Mouse (Mus musculus) heart, embryonic 16.5 days (tissue): Measurements from ENCODE around the gene Vgll4. TPM values are rescaled to one million over a fixed set of nuclear protein-coding genes. Genes with fewer than 3 reads are reported as not detected.

Experiments
- ATAC-seq: fragments of 200-750 bp; cut with Nextera tagmentation; replicated peaks from 2 replicates; pipeline ENCODE4 v1.8.0; 2017; ENCODE audit warnings: moderate number of reproducible peaks; ENCODE audit not compliant: insufficient read depth, low FRiP score; ENCODE audit errors: extremely low read depth
- H3K27ac ChIP-seq: fragments of 300-500 bp; sonication (generic); 2 replicates; pipeline ENCODE4 v1.5.1; 2014; ENCODE audit warnings: mild to moderate bottlenecking, low read length, control low read depth, moderate library complexity
- H3K27me3 ChIP-seq: fragments of 300-500 bp; sonication (generic); 2 replicates; pipeline ENCODE4 v1.6.1; 2014; ENCODE audit warnings: low read length, mixed read lengths; ENCODE audit not compliant: control insufficient read depth, insufficient read depth
- H3K36me3 ChIP-seq: fragments of 300-500 bp; sonication (generic); 2 replicates; pipeline ENCODE4 v1.6.1; 2014; ENCODE audit not compliant: control insufficient read depth, insufficient read depth
- H3K4me1 ChIP-seq: fragments of 300-500 bp; sonication (generic); 2 replicates; pipeline ENCODE4 v1.6.1; 2014; ENCODE audit warnings: low read length, mixed read lengths; ENCODE audit not compliant: control insufficient read depth, insufficient read depth
- H3K4me2 ChIP-seq: fragments of 300-500 bp; sonication (generic); 2 replicates; pipeline ENCODE4 v1.6.1; 2014; ENCODE audit warnings: low read depth, mild to moderate bottlenecking, control low read depth, low read length
- H3K4me3 ChIP-seq: fragments of 300-500 bp; sonication (generic); 2 replicates; pipeline ENCODE4 v1.5.1; 2014; ENCODE audit warnings: mild to moderate bottlenecking, control low read depth, low read length
- H3K9ac ChIP-seq: fragments of 300-500 bp; sonication (generic); 2 replicates; pipeline ENCODE4 v1.6.1; 2014; ENCODE audit warnings: low read length, control low read depth
- H3K9me3 ChIP-seq: fragments of 300-500 bp; sonication (generic); replicated peaks from 2 replicates; pipeline ENCODE4 v1.6.1; 2016; ENCODE audit warnings: low read length; ENCODE audit not compliant: control insufficient read depth
- WGBS: fragments of 180-500 bp; shearing (Covaris S2); extraction: QIAGEN DNeasy Blood & Tissue Kit; methylation state at CpG from one replicate; pipeline ENCODE4 v1.1.7; 2014; 5-methylcytosine and 5-hydroxymethylcytosine counted together
- polyA plus RNA-seq: library from polyadenylated mRNA; unstranded; fragments of >200 nt; fragmentation: Nextera tagmentation; extraction: Ambion mirVana; gene quantifications from 2 replicates; pipeline ENCODE4 v1.2.1, GENCODE M21; 2015

The Vgll4 gene
- polyA plus RNA-seq, 1 experiment from 2014 or later: 65.3 TPM

GRCm38 (mm10) chr6:114920523-114921445 lies 49.0 kb downstream of the Vgll4 start:
- Histone ChIP-seq H3K27ac (peak overlapping the region; percentile 88), H3K4me3 (peak overlapping the region; percentile 90), H3K36me3 (no peaks in the 10 kb centered on the region), H3K9ac (peak overlapping the region; percentile 97), H3K4me2 (peak overlapping the region; percentile 63), H3K4me1 (peaks cover 37% of the 10 kb centered on the region), H3K27me3 (no peaks in the 10 kb centered on the region), H3K9me3 (no peaks in the 10 kb centered on the region)
- under 1% methylated on average over 17 of the region's 17 CpGs for WGBS
- ATAC-seq: peak; percentile 50

GRCm38 (mm10) chr6:114919670-114920313 lies 50.0 kb downstream of the Vgll4 start:
- peak overlapping the region; percentile 63 for H3K4me2 ChIP-seq
- H3K4me3 ChIP-seq: peak overlapping the region; percentile 90
- no peak for ATAC-seq
- no peaks in the 10 kb centered on the region for H3K36me3 ChIP-seq
- 8% methylated on average over 9 of the region's 9 CpGs for WGBS
- H3K9me3 ChIP-seq: no peaks in the 10 kb centered on the region
- no peaks in the 10 kb centered on the region for H3K27me3 ChIP-seq
- H3K9ac ChIP-seq: peak overlapping the region; percentile 97
- H3K4me1 ChIP-seq: peaks cover 47% of the 10 kb centered on the region
- peak overlapping the region; percentile 88 for H3K27ac ChIP-seq

GRCm38 (mm10) chr6:114918994-114919393 lies 50.8 kb downstream of the Vgll4 start:
- no peaks in the 10 kb centered on the region for H3K9me3 ChIP-seq
- peaks cover 55% of the 10 kb centered on the region for H3K4me1 ChIP-seq
- 64% methylated on average over 9 of the region's 9 CpGs for WGBS
- H3K4me3 ChIP-seq: peak overlapping the region; percentile 90
- H3K27me3 ChIP-seq: no peaks in the 10 kb centered on the region
- peak overlapping the region; percentile 63 for H3K4me2 ChIP-seq
- peak overlapping the region; percentile 88 for H3K27ac ChIP-seq
- no peaks in the 10 kb centered on the region for H3K36me3 ChIP-seq
- no peak for ATAC-seq
- H3K9ac ChIP-seq: peak overlapping the region; percentile 97

GRCm38 (mm10) chr6:114917770-114918635 lies 51.8 kb downstream of the Vgll4 start:
- Histone ChIP-seq H3K36me3 (no peaks in the 10 kb centered on the region), H3K4me3 (peak overlapping the region; percentile 90), H3K9ac (peak overlapping the region; percentile 97), H3K27ac (peak overlapping the region; percentile 88), H3K4me1 (peaks cover 65% of the 10 kb centered on the region), H3K27me3 (no peaks in the 10 kb centered on the region), H3K9me3 (no peaks in the 10 kb centered on the region), H3K4me2 (peak overlapping the region; percentile 63)
- ATAC-seq: no peak
- WGBS: 53% methylated on average over 14 of the region's 14 CpGs

GRCm38 (mm10) chr6:114917129-114917528 lies 52.7 kb downstream of the Vgll4 start:
- H3K27ac ChIP-seq: peak overlapping the region; percentile 88
- peak overlapping the region; percentile 63 for H3K4me2 ChIP-seq
- H3K27me3 ChIP-seq: no peaks in the 10 kb centered on the region
- no peaks in the 10 kb centered on the region for H3K36me3 ChIP-seq
- 43% methylated on average over 11 of the region's 11 CpGs for WGBS
- no peak for ATAC-seq
- H3K4me1 ChIP-seq: peaks cover 70% of the 10 kb centered on the region
- peak overlapping the region; percentile 41 for H3K9ac ChIP-seq
- H3K4me3 ChIP-seq: peak overlapping the region; percentile 90
- H3K9me3 ChIP-seq: no peaks in the 10 kb centered on the region

GRCm38 (mm10) chr6:114916715-114916992 lies 53.1 kb downstream of the Vgll4 start:
- peak overlapping the region; percentile 90 for H3K4me3 ChIP-seq
- peak overlapping the region; percentile 46; the same call in 1 of the 2 replicates for H3K9ac ChIP-seq
- H3K4me1 ChIP-seq: peaks cover 70% of the 10 kb centered on the region
- H3K36me3 ChIP-seq: no peaks in the 10 kb centered on the region
- H3K4me2 ChIP-seq: peak overlapping the region; percentile 63
- H3K27ac ChIP-seq: peak overlapping the region; percentile 88
- no peak for ATAC-seq
- H3K27me3 ChIP-seq: no peaks in the 10 kb centered on the region
- WGBS: 25% methylated on average over 5 of the region's 5 CpGs
- no peaks in the 10 kb centered on the region for H3K9me3 ChIP-seq

GRCm38 (mm10) chr6:114915915-114916714 lies 53.7 kb downstream of the Vgll4 start:
- Histone ChIP-seq H3K4me3 (peak overlapping the region; percentile 90), H3K9me3 (no peaks in the 10 kb centered on the region), H3K4me1 (peaks cover 74% of the 10 kb centered on the region), H3K27ac (peak overlapping the region; percentile 51), H3K27me3 (no peaks in the 10 kb centered on the region), H3K4me2 (peak overlapping the region; percentile 63), H3K9ac (peak overlapping the region; percentile 46; the same call in 1 of the 2 replicates), H3K36me3 (no peaks in the 10 kb centered on the region)
- ATAC-seq: no peak
- WGBS: 39% methylated on average over 19 of the region's 19 CpGs

- no peak; the same call in 1 of the 2 replicates for ATAC-seq
- peaks cover 75% of the 10 kb centered on the region for H3K4me1 ChIP-seq
- peak overlapping the region; percentile 46 for H3K27ac ChIP-seq
- peak overlapping the region; percentile 18; the same call in 1 of the 2 replicates for H3K4me2 ChIP-seq
- 47% methylated on average over 10 of the region's 10 CpGs for WGBS
- no peak overlapping the region for H3K9ac ChIP-seq
- H3K4me3 ChIP-seq: no peak overlapping the region; the same call in 1 of the 2 replicates
- H3K27me3 ChIP-seq: no peaks in the 10 kb centered on the region
- H3K9me3 ChIP-seq: no peaks in the 10 kb centered on the region
- H3K36me3 ChIP-seq: no peaks in the 10 kb centered on the region
These were observed 55.6 kb downstream of the Vgll4 start for GRCm38 (mm10) chr6:114914041-114914716.
